Mouse (Mus musculus) cerebellum, adult 2 months (tissue): ENCODE results near the gene Tcf12. TPM values are rescaled to one million over a fixed set of nuclear protein-coding genes. Genes with fewer than 3 reads are reported as not detected.
A peak's percentile ranks its signal among the peaks of the same experiment; 100 is the strongest.

Experiments used
- DNase-seq, 2 experiments: peaks; one replicate each; pipeline ENCODE4 v3.0.0; 2021
- H3K27ac ChIP-seq: fragments of 200-500 bp; 2 replicates; pipeline ENCODE4 v1.5.1; 2012; ENCODE audit warnings: low read length, control low read depth, inconsistent platforms; ENCODE audit not compliant: insufficient read depth
- H3K27me3 ChIP-seq: fragments of 200-500 bp; 2 replicates; pipeline ENCODE4 v1.6.1; 2012; ENCODE audit warnings: inconsistent platforms, mild to moderate bottlenecking, low read length, moderate library complexity; ENCODE audit not compliant: control insufficient read depth, insufficient read depth
- H3K4me1 ChIP-seq: fragments of 200-500 bp; 2 replicates; pipeline ENCODE4 v1.6.1; 2011; ENCODE audit warnings: low read length; ENCODE audit not compliant: control insufficient read depth, insufficient read depth
- H3K4me3 ChIP-seq: fragments of 200-500 bp; replicated peaks from 2 replicates; pipeline ENCODE3; 2011; ENCODE audit warnings: mild to moderate bottlenecking, low read depth, low read length, control low read depth; ENCODE audit not compliant: insufficient read depth
- CTCF ChIP-seq: fragments of 200-500 bp; IDR thresholded peaks from 2 replicates; pipeline ENCODE4 v1.5.1; 2011; ENCODE audit warnings: low read depth, mild to moderate bottlenecking, control low read depth, low read length, moderate library complexity, borderline replicate concordance; ENCODE audit not compliant: insufficient read depth
- POLR2A ChIP-seq: fragments of 200-500 bp; IDR thresholded peaks from 2 replicates; pipeline ENCODE4 v1.6.1; 2011; ENCODE audit warnings: low read length, control low read depth, borderline replicate concordance; ENCODE audit not compliant: insufficient read depth
- WGBS: fragments of 180-500 bp; shearing (Covaris S2); methylation state at CpG from one replicate; pipeline ENCODE4 v1.1.7; 2018; 5-methylcytosine and 5-hydroxymethylcytosine counted together
- polyA plus RNA-seq: library from polyadenylated mRNA; depleted of rRNA; stranded (reverse); fragments of >200 nt; gene quantifications from 2 replicates; pipeline ENCODE4 v1.2.3, GENCODE M21; 2012

The Tcf12 gene
- polyA plus RNA-seq, 1 experiment = 53.0 TPM

GRCm38 (mm10) chr9:72133089-72133771, 21.6 kb upstream of the Tcf12 start:
- Histone ChIP-seq H3K4me3 (peak overlapping the region; percentile 75), H3K4me1 (no peaks in the 10 kb centered on the region), H3K27ac (peak overlapping the region; percentile 98), H3K27me3 (no peaks in the 10 kb centered on the region)
- WGBS = 2% methylated on average over 56 of the region's 56 CpGs
- peak; percentile 88 to 92 for DNase-seq
- peak; percentile 53; the same call in 1 of the 2 replicates for TF ChIP-seq POLR2A
- no peak for TF ChIP-seq CTCF

- WGBS = under 1% methylated on average over 29 of the region's 29 CpGs
Observed at GRCm38 (mm10) chr9:72132728-72133088, 21.0 kb upstream of the Tcf12 start.

GRCm38 (mm10) chr9:72129884-72130283, 18.2 kb upstream of the Tcf12 start:
- WGBS = 96% methylated on average over 4 of the region's 4 CpGs
- Histone ChIP-seq H3K4me1 (no peaks in the 10 kb centered on the region), H3K27ac (no peak overlapping the region), H3K27me3 (no peaks in the 10 kb centered on the region), H3K4me3 (no peak overlapping the region)
- no peak for DNase-seq
- no peak for TF ChIP-seq POLR2A
- no peak for TF ChIP-seq CTCF

More at GRCm38 (mm10) chr9:72132728-72133088, 21.0 kb upstream of the Tcf12 start:
- DNase-seq = no peak
- H3K27ac ChIP-seq = peak overlapping the region; percentile 98
- TF ChIP-seq CTCF (no peak), POLR2A (no peak)
- H3K4me1 ChIP-seq = no peaks in the 10 kb centered on the region
- H3K27me3 ChIP-seq = no peaks in the 10 kb centered on the region
- H3K4me3 ChIP-seq = peak overlapping the region; percentile 75

GRCm38 (mm10) chr9:72125442-72125841, 13.8 kb upstream of the Tcf12 start:
- Histone ChIP-seq H3K4me3 (no peak overlapping the region), H3K27me3 (no peaks in the 10 kb centered on the region), H3K4me1 (no peaks in the 10 kb centered on the region), H3K27ac (no peak overlapping the region)
- DNase-seq = peak; percentile 70 to 86
- 15% methylated on average over 1 of the region's 1 CpGs for WGBS
- TF ChIP-seq POLR2A (no peak), CTCF (no peak)

DNA sequence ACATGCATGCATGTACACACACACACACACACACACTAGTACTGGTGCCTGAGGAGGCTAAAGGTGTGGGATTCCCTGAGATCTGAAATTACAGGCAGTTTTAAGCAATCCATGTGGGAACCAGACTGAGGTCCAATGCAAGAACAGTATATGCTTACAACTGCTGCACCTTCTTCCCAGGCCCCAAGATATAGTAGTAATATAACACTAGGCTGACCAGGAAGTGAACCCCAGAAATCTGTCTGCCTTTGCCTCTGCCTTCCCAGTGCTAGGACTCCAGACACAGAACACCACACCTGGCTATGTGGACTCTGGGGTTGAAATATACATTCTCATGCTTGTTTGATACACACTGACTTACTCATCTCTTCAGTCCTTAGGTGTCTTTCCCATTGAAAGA, 6.8 kb upstream of the Tcf12 start:
- DNase-seq = no peak
- no peaks in the 10 kb centered on the region for H3K4me1 ChIP-seq

GRCm38 (mm10) chr9:72111004-72111621, 558 bp downstream of the Tcf12 start:
- H3K27ac ChIP-seq = peak overlapping the region; percentile 95
- H3K4me1 ChIP-seq = no peaks in the 10 kb centered on the region
- TF ChIP-seq POLR2A (no peak), CTCF (no peak)
- H3K4me3 ChIP-seq = peak overlapping the region; percentile 75
- DNase-seq = peak; percentile 84 to 86
- no peaks in the 10 kb centered on the region for H3K27me3 ChIP-seq
- WGBS = under 1% methylated on average over 90 of the region's 90 CpGs

More for the DNA sequence above, 6.8 kb upstream of the Tcf12 start:
- H3K27ac ChIP-seq = no peak overlapping the region
- H3K4me3 ChIP-seq = no peak overlapping the region
- no peaks in the 10 kb centered on the region for H3K27me3 ChIP-seq
- TF ChIP-seq POLR2A (no peak), CTCF (no peak)

- H3K4me1 ChIP-seq = no peaks in the 10 kb centered on the region
- peak overlapping the region; percentile 95 for H3K27ac ChIP-seq
- peak overlapping the region; percentile 75 for H3K4me3 ChIP-seq
- peak; percentile 62 to 74 for DNase-seq
- no peaks in the 10 kb centered on the region for H3K27me3 ChIP-seq
- no peak for TF ChIP-seq POLR2A
- no peak for TF ChIP-seq CTCF
- WGBS = under 1% methylated on average over 21 of the region's 23 CpGs
Observed at GRCm38 (mm10) chr9:72110627-72111003, 1.1 kb downstream of the Tcf12 start.

DNA sequence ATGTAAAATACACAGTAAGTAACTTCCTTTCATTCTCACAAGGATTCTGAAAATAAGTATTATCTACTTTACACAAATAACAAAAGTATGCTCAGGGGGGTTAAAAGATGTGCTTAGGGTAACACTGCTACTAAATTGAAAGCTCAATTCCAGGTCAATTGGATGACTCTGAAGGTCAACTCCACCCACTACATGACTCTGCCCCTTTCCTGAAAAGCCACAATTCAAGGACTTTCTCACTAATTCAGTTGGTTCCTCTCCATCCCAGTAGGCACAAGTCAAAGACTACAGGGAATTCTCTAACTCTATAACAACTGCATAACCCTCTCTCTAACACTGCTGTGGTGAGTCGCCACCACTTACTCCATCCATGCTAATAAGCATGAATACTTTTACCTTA, 8.2 kb downstream of the Tcf12 start:
- WGBS = 98% methylated on average over 1 of the region's 1 CpGs
- H3K27me3 ChIP-seq = no peaks in the 10 kb centered on the region
- DNase-seq = no peak
- no peak overlapping the region for H3K27ac ChIP-seq
- H3K4me3 ChIP-seq = no peak overlapping the region
- TF ChIP-seq POLR2A (no peak), CTCF (no peak)
- no peaks in the 10 kb centered on the region for H3K4me1 ChIP-seq
